Mouse (Mus musculus) brown adipose tissue, adult 24 weeks (tissue): ENCODE results near the gene Noto. TPM values are rescaled to one million over a fixed set of nuclear protein-coding genes. Genes with fewer than 3 reads are reported as not detected.

Experiments
- H3K27ac ChIP-seq: fragments of 200-500 bp; replicated peaks from 2 replicates; pipeline ENCODE4 v1.5.1; 2012; ENCODE audit warnings: low read depth, mild to moderate bottlenecking, low read length
- H3K4me1 ChIP-seq: fragments of 200-500 bp; 2 replicates; pipeline ENCODE4 v1.6.1; 2012; ENCODE audit warnings: low read length, mixed read lengths; ENCODE audit not compliant: control insufficient read depth, insufficient read depth, insufficient read length
- H3K4me3 ChIP-seq: fragments of 200-500 bp; 2 replicates; pipeline ENCODE4 v1.5.1; 2012; ENCODE audit warnings: low read depth, mild to moderate bottlenecking, low read length, moderate library complexity; ENCODE audit not compliant: insufficient read depth
- polyA plus RNA-seq: library from polyadenylated mRNA; stranded (reverse); fragments of >200 nt; gene quantifications from 2 replicates; pipeline ENCODE4 v1.2.4, GENCODE M21; 2012; ENCODE audit not compliant: missing spikeins, insufficient read depth, insufficient read length

Gene Noto
- polyA plus RNA-seq, 1 experiment = not detected

DNA sequence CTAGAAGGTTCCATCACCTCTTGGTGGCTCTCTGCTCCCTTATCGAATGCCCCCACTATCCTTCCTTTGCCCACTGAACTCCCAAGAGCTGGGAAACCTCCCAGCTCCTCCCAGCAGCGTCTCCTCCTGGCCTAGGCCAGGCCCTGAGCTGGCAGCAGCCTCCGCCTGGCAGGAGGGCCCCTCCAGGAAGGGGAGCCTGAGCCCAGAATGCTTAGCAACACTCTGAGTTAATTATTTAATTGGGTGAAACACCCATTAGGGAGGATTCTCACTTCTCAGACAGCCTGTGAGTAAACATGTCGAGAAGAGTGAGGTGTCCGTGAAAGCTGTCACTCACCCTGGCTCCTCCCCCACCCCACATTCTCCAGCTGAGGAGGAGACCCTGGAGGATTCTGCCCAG, 24.0 kb upstream of the Noto start:
- H3K4me1 ChIP-seq = peaks cover 3% of the 10 kb centered on the region; the same call in 1 of the 2 replicates

DNA sequence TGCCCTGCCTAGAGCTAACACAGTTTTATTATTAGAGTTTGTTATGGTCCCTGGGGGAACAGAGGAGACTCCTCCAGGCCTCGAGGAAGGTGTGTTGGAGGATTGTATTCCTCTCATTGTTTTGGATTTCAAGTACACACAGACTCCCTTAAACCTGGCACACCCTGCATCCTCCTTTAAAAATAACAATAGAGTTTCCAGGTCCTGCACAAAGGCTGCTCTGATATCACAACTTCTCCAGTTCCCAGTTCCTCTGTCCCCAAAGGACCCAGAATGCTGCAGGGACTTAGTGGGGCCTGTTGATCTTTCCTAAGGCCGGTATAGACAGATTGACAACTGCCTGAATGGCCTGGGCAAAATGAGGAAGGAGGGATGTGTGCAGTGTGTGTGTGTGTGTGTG, 21.1 kb upstream of the Noto start:
- Histone ChIP-seq H3K4me3 (no peak overlapping the region), H3K27ac (peak overlapping the region; percentile 90), H3K4me1 (peaks cover 3% of the 10 kb centered on the region; the same call in 1 of the 2 replicates)

More for the DNA sequence above, 24.0 kb upstream of the Noto start:
- no peak overlapping the region for H3K27ac ChIP-seq
- H3K4me3 ChIP-seq = no peak overlapping the region

DNA sequence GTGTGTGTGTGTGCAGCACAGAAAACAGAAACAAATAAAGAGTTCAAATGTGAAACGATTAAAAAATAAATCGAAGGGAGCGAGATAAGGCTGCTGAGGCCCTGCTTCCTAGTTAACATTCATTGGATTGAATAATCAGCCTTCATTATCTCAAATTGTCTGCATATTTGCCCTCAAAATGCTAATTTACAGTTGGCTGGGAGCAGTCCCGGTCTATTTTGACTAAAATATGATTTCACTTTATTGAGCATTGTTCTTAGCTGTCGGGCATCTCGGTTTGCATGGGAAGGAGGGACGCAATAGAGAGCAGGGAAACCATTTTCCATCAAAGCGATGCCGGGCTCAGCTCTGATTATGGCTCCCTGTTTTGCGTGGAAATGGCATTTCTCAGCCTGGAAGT, 20.6 kb upstream of the Noto start:
- Histone ChIP-seq H3K4me3 (no peak overlapping the region), H3K27ac (peak overlapping the region; percentile 90), H3K4me1 (peaks cover 3% of the 10 kb centered on the region; the same call in 1 of the 2 replicates)

DNA sequence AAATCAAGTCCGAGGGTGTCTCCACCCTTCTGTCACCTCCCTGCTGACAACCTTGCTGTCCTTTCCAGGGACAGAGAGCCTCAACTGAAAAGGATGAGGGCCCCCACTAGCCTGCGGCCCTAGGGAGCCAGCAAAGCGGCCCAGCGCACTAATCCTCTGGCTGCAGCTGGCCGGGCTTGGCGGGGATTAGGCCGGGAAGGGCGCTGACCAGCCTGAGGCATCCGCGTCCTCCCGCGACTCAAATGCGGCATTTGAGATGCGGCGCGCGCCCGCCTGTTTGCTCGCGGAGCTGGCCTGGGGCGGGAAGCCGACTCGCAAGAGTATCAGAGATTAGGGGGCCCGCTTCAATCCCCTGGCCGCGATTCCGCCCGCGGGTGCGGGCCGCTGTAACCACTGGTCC, 14.7 kb upstream of the Noto start:
- no peak overlapping the region for H3K4me3 ChIP-seq
- H3K27ac ChIP-seq = no peak overlapping the region
- H3K4me1 ChIP-seq = no peaks in the 10 kb centered on the region

DNA sequence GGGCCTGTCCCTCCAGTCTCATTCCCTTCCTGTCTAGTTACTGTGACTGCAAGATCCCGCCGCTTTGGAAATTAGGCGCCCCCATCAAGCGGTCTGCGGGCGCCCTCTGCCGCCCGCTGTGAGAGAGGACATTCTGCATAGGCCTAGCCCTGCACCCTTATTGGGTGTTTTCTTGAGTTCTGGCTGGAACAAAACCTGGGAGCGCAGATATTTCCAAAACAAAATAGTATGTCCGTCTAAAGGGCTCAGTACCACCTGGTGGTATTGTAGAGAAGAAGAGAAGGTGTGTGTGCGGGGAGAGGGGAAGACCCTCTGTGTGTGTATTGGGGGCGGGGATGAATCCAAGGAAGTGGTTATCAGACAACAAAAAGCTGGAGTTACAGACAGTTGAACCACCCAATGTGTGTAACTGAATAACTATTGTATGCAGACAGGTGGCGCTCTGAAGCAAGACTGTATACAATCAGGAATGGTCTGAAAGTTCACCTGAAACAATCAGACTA, 12.9 kb upstream of the Noto start:
- no peaks in the 10 kb centered on the region for H3K4me1 ChIP-seq
- no peak overlapping the region for H3K27ac ChIP-seq
- no peak overlapping the region; the same call in 1 of the 2 replicates for H3K4me3 ChIP-seq

DNA sequence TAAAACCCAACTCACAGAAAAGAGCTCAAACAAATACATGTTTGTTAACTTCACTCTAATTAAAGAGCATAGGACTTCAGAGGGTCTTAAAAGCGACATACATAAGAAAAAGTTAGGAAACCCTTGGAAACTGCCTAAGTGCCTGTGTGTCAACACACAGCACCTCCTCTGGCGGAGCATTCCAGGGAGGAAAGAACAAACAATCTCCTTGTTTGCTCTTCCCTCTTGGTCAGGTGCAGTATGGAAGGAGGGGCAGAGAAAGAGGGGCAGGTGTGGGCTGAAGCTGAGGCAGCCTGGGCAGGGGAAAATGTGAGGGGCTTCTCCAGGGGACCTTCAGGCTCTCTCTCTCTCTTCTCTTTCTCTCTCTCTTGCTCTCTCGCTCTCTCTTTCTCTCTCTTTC, 7.9 kb upstream of the Noto start:
- H3K4me1 ChIP-seq = no peaks in the 10 kb centered on the region
- H3K4me3 ChIP-seq = no peak overlapping the region
- no peak overlapping the region for H3K27ac ChIP-seq

DNA sequence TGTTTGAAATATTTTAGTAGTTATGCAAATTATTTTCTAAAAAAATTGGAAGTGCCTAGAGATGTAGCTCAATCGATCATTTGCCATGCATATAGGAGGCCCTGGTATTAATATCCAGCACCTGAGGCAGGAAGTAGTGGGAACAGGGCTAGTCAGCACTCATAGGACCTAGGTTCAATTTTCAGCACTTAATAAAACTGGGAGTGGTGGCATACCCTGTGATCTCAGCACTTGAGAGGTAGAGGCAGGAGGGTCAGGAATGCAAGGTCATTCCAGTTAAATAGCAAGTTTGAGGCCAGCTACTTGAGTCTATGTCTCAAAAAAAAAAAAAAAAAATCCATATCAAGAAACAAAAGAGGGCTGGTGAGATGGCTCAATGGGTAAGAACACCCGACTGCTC, 4.5 kb upstream of the Noto start:
- Histone ChIP-seq H3K4me3 (no peak overlapping the region), H3K4me1 (no peaks in the 10 kb centered on the region), H3K27ac (no peak overlapping the region)

DNA sequence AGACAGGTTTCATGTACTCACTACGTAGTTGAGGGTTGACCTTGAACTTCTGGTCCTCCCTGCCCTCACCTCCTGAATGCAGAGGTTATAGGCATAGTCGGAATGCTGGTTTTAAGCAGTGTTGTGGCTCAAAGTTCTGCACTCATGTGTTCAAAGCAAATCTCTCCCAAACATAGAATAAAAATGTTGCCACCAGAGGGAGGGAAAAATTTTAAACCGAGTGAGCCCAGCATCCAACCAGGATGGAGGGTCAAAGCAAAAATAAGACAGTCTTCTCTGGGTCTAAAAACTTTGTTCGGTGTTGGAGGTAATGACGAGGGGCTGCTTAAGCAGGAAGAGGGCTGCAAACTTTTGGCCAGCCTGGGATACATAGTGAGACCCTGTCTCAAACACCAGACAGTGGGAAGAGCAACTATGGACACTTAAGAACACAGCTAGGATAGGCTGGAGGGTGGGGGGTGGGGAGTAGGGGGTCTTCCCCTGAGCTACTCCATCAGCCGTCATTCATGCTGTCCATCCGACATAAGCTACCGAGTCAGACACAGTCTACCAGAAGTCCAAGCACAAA, 7.7 kb downstream of the Noto start:
- peak overlapping the region; percentile 96 for H3K4me3 ChIP-seq
- H3K4me1 ChIP-seq = peaks cover 3% of the 10 kb centered on the region; the same call in 1 of the 2 replicates
- H3K27ac ChIP-seq = no peak overlapping the region

DNA sequence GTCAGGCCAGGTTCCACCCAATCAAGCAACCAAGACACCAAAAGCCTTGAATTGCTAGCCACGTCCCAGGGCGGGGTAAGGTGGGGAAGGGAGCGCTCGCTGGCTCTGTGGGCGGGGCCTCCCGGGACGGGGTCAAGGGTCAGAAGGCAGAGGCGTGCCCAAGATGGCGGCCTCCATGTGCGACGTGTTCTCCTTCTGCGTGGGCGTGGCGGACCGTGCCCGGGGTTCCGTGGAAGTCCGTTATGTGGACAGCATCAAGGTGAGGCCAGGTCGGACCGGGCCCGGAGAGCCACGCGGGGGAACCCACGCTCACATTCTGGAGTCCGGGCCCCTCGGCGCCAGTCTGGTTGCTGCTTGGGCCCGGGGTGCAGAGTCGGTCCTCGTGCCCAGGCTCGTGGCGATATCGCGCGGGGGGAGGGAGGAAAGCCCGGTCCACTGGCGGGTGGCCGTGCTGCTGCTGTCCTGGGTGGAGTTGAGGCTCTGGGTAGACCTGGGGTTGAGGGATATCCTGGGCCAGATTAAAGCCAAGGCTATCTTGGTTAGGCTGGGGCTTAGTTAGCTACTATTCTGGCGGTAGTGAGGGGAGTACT, 8.3 kb downstream of the Noto start, which contains the start of gene Smyd5:
Gene Smyd5 (plus strand): TSS at position 148 of the 590 bp plus-strand sequence.
- peaks cover 3% of the 10 kb centered on the region; the same call in 1 of the 2 replicates for H3K4me1 ChIP-seq
- H3K27ac ChIP-seq = no peak within 1 kb of the TSS
- peak within 1 kb of the TSS; percentile 96 for H3K4me3 ChIP-seq

DNA sequence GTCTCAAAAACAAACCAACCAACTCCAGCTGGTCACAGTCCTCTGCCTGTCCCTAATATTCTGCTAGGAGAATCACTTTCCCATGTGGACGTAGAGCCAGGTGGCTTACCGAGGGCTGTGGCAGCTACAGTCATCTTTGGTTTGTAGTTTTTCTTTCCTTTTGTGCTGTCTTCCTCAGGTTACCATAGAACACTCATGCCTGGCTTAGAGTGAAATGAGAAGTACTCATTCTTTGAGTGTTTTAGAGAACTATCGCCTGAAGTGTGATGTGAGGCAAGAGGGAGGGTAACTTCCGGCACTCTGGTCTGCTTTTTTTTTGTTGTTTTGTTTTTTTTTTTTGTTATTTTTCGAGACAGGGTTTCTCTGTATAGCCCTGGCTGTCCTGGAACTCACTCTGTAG, 10.2 kb downstream of the Noto start:
- peaks cover 3% of the 10 kb centered on the region; the same call in 1 of the 2 replicates for H3K4me1 ChIP-seq
- no peak overlapping the region for H3K27ac ChIP-seq
- no peak overlapping the region for H3K4me3 ChIP-seq

DNA sequence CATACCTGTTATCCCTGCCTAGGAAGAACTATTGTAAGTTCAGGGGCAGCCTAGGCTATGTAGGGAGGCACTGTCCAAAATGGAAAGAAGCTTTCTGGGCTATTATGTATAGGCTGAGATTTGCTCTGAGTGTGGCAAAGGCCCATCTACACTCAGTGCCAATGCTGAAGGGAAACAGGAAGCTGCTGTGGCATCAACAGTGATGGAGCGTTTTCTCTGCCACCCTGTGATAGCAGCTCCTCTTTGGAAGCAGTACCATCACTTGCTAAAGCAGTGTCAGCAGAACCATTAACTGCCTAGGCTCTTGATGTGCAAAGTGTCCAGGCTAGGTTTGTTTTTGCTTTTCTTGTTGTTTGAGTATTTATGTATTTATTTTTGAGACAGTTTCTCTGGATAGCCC, 12.5 kb downstream of the Noto start:
- Histone ChIP-seq H3K4me3 (no peak overlapping the region), H3K4me1 (peaks cover 3% of the 10 kb centered on the region; the same call in 1 of the 2 replicates), H3K27ac (no peak overlapping the region)

DNA sequence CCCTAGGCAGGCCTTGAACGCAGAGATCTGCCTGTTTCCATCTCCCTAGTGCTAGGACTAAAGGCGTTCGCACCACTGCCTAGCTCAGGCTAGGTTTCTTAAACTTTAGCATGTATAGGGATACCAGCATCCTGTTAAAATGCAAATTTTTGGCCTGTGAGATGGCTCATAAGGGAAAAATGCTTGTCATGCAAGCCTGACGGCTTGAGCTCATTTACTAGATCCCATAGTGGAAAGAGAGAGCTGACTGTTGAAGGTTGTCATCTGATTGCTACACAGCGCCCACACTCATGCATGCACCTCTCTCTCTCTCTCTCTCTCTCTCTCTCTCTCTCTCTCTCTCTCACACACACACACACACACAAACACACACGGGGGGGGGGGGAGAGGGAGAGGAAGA, 12.9 kb downstream of the Noto start:
- Histone ChIP-seq H3K27ac (no peak overlapping the region), H3K4me3 (no peak overlapping the region), H3K4me1 (peaks cover 3% of the 10 kb centered on the region; the same call in 1 of the 2 replicates)

DNA sequence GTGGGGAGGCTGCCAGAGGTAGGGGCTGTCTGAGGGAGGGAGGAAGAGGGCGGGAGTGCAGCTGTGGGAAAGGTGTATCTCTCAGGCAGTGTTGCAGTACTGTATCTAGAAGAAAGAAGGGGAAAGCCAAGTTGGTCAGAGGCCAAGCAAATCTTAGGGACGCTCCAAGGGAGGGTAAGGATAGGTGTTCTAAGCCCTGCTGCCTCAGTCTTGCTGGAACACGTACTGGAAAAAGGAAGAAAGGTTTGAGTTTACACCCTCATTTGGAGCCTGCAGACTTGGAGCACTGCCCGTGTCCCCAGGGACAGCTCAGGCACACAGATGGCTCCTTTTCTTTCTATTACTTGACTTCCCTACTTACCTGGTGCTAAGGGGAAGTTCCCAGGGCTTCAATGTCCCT, 17.5 kb downstream of the Noto start:
- Histone ChIP-seq H3K4me1 (no peaks in the 10 kb centered on the region; the same call in 1 of the 2 replicates), H3K27ac (no peak overlapping the region), H3K4me3 (no peak overlapping the region)

DNA sequence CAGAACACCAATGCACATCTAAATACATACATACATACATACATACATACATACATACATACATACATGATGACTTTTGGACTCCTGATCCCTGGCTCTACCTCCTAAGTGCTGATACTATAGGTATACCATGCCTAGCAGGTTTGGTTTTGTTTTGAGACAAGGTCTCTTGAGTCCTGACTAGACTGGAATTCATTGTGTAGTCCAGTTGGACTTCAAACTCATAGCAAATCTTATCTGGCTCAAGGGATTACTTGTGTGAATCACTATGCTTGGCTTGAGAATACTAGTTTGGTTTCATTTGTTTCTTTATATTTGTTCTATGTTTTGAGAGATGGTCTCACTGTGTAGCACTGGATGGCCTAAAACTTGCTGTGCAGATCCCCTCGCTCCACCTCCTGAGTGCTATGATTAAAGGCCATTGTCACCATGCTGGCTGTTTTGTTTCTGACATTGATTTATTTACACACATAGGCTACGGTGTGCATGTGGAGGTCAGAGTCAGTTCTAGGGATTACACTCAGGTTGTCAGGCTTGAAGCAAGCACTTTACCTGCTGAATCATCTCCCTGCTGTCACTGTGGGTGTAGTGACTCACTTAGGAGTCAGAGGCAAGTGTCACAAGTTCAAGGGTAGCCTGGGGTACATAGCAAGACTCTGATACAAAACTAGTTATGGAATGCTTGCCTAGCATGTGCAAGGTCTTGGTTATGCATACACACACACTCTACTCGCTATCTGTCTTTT, 20.0 kb downstream of the Noto start:
- no peaks in the 10 kb centered on the region; the same call in 1 of the 2 replicates for H3K4me1 ChIP-seq
- H3K27ac ChIP-seq = no peak overlapping the region
- H3K4me3 ChIP-seq = no peak overlapping the region

DNA sequence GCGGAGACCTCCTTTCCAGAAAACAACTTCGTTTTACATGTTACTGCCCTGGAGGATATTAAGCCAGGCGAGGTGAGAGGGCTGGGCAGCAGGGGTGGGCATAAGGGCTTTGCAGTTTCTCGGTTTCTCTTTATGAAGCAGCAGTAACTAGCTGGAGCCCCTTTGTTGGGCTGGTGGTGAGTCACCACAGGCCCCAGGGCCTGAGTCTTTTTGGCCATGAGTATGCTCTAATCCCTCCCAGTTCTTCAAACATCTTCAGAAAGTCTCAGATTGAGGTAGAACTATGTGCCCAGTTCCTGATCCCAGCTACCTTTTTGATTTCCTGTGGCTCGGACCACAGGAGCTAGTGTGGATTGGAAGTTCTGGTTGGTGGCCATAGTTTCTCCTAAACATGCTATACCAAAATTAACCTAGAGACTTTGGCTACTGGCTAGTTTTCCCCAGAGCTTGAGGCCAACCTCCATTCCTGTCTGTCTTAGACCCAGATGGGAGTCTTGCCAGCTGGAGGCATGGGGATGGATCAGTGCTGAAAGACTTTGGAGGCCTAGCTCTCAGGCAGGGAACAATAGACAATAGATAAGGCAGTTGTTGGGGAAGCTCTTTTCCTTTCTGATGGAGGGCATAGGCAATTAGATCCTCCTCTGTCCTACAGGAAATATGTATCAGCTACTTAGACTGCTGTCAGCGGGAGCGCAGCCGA, 20.7 kb downstream of the Noto start:
- Histone ChIP-seq H3K4me3 (no peak overlapping the region), H3K27ac (no peak overlapping the region), H3K4me1 (no peaks in the 10 kb centered on the region; the same call in 1 of the 2 replicates)
